Mouse (Mus musculus) embryo, embryonic 10 days (tissue): Measurements from ENCODE around the gene Rhox13.

ENCODE experiments used
- DNase-seq: peaks from one replicate; pipeline ENCODE4 v3.0.0-alpha.2; 2015; ENCODE audit warnings: low spot score

The Rhox13 gene

GRCm38 (mm10) chrX:38120982-38121381, at the start of gene Rhox13:
TSS of gene Rhox13 (plus strand) at chrX:38121219.
- DNase-seq: no peak

DNA sequence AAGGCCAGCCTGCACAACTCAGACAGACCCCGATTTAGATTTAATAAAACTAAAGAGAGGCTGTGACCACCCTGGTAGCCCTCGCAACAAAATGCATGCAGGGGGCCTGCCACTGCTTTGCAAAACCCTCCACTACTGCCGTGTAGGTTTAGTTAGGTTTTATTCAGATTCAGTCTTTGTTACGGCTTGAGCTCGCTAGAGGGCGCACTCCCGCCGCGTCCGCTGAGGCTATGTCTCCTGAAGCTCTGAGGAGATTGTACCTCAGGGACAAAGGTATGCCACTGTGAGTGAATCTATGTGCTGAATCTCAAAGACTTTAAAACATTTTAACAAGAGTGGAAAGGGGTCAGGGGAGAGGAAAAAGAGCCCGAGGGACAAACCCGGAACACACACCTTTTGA, 36.8 kb upstream of the Rhox13 start:
- peak; percentile 60 for DNase-seq

- DNase-seq: no peak
Measured at GRCm38 (mm10) chrX:38085041-38085440, 36.0 kb upstream of the Rhox13 start, which contains the start of gene Rhox11. TSS of gene Rhox11 (minus strand) at chrX:38085141.

DNA sequence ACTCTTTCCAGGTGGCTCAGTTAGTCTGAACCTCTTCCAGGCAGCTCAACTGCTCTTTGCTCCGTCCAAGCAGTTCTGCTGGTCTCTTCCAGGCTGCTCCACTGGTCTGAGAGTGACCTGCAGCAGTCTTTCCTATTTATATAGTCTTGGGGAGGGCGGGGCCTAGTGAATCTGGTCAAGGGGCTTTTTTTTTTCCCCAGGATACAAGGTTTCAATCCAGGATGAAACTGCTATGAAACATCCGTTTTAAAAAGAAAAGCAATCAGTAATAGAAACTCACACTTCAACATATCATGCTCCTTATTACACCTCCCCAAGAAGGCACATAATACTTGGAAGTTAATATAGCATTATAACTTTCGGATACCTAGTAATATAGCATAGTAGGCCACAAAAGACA, 10.2 kb upstream of the Rhox13 start, which contains the start of gene Rhox12:
Gene Rhox12 (minus strand): TSS at position 101 of the 400 bp plus-strand sequence.
- no peak for DNase-seq

- DNase-seq: no peak
Measured at GRCm38 (mm10) chrX:38121478-38121877, 459 bp downstream of the Rhox13 start.

GRCm38 (mm10) chrX:38159097-38159496, 38.1 kb downstream of the Rhox13 start:
- no peak for DNase-seq

DNA sequence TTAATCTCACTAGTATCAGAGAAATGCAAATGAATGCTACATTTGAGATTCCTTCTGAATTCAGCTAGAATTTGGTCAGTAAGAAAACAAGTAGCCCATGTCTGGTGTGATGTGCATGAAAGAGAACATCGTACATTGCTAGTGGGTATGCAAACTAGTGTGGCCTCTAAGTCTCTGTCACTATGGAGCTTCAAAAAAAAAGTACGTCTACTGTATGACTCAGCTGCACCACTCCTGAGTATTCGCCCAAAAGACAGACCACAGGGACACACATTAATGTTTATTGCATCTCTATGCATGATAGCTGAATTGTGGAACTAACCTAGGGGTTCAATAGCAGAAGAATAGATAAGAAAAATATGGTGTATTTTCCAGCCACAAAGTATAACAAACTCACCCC, 44.3 kb downstream of the Rhox13 start:
- DNase-seq: no peak

DNA sequence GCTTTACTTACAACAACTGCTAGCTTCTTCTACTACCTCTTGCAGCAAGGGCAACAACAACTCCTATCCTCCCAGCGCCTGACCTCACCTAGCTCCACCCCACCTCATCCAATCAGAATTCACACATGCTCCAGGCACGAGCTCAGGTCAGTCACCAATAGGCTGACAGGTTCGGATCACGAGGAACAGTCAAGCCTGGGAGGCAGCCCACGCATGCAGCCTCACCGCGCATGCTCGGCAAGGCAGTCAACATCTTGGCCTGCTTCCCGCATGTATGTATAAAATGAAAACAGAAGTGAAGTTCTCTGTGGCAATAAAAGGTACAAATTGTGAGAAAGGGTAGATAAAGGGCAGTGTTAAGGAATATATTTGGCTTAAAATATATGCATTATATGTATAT, 45.0 kb downstream of the Rhox13 start:
- no peak for DNase-seq

DNA sequence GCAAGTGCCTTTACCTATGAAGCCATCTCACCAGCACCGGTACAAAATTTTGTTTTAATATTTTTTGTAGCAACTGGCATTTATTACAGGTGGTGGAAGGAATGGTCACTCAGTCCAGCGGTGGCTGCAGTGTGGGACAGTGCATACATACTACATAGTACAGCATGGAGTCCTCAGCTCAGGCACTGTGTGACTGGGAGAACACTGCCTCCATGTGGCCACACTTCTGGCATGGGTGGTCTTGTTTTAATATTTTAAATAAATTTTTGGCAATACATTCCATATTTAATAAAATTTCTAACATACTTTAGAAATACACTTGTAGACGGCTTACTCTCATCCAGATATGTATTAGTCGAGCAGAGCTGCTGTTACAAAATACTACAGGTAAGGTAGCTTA, 45.6 kb downstream of the Rhox13 start:
- DNase-seq: no peak
